Mouse (Mus musculus): ENCODE results near the gene Tes3-ps. TPM values are rescaled to one million over a fixed set of nuclear protein-coding genes. Genes with fewer than 3 reads are reported as not detected.
A peak's percentile ranks its signal among the peaks of the same experiment; 100 is the strongest.

Gene Tes3-ps
- polyA plus RNA-seq, 1 experiment from 2014 or later, result 0.72 TPM

GRCm38 (mm10) chr13:49470319-49470718, 22.8 kb upstream of the Tes3-ps start:
- Histone ChIP-seq H3K4me1 (peaks cover 25% of the 10 kb centered on the region), H3K4me3 (no peak overlapping the region), H3K4me2 (no peak overlapping the region), H3K36me3 (peaks cover 2% of the 10 kb centered on the region; the same call in 1 of the 2 replicates), H3K9me3 (no peaks in the 10 kb centered on the region), H3K27me3 (no peaks in the 10 kb centered on the region), H3K9ac (no peak overlapping the region), H3K27ac (no peak overlapping the region)
- ATAC-seq (ENCODE audit: insufficient number of reproducible peaks, low FRiP score, low TSS enrichment, low read depth), result no peak
- WGBS, result 82% methylated on average over 4 of the region's 4 CpGs

DNA sequence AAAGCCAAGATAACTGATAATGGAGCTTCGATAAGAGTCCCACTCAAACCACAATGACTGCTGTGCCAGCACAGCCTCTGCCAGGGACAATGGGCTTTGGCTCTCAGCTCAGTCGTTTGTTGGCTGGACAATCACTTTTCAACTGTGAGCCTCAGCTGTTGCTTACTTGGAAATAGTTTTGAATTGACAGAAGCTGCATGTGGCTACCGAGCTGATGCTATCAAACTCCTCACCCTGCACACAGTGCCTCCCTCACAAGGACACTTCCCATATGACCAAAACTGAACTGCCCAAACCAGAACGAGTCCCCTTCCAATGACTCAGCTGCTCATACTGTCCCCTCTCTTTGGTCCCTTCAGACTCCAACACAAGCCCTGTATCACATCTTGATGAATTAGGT, 22.3 kb upstream of the Tes3-ps start:
- H3K4me2 ChIP-seq, result no peak overlapping the region
- no peak for ATAC-seq (ENCODE audit: insufficient number of reproducible peaks, low FRiP score, low TSS enrichment, low read depth)
- WGBS, result 68% methylated on average over 4 of the region's 4 CpGs

DNA sequence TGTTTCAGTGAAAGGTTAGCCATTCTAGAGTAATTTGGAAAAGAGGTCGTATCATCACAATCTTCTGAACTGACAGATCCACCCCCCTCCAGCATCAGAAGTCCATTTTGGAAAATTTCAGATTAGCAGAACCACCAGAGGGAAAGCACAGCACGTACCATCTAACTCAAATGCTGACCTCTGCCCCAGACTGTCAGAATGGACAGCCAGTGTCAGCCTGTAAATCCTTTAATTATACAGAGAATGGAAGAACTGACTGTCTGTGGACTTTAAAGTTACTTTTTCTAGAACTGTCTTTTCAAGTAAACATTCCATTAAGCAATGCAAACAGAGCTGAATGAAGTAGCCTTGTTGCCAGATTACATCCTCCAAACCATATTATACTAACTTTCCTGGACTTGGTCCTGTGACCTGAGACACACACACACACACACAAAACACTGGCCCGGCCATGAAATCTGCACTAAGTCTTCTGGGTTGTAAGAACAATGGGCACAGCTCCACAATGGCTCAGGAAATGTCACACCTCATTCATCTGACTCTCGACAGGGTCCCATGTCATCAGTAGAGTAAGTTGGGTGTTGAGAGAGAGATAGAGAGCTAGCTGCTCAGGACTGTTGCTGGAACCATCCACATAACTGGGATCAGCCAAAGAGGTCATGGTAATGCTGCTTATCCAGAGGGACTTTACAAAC, 21.0 kb upstream of the Tes3-ps start:
- no peak overlapping the region for H3K9ac ChIP-seq
- no peak for ATAC-seq (ENCODE audit: insufficient number of reproducible peaks, low FRiP score, low TSS enrichment, low read depth)
- WGBS, result 72% methylated on average over 4 of the region's 4 CpGs
- H3K27me3 ChIP-seq, result no peaks in the 10 kb centered on the region
- H3K9me3 ChIP-seq, result no peaks in the 10 kb centered on the region
- H3K27ac ChIP-seq, result no peak overlapping the region; the same call in 1 of the 2 replicates
- no peak overlapping the region for H3K4me2 ChIP-seq
- no peak overlapping the region for H3K4me3 ChIP-seq
- no peaks in the 10 kb centered on the region for H3K36me3 ChIP-seq
- H3K4me1 ChIP-seq, result peaks cover 14% of the 10 kb centered on the region

More for the DNA sequence above, 22.3 kb upstream of the Tes3-ps start:
- H3K9ac ChIP-seq, result no peak overlapping the region
- H3K27ac ChIP-seq, result no peak overlapping the region
- H3K9me3 ChIP-seq, result no peaks in the 10 kb centered on the region
- no peaks in the 10 kb centered on the region for H3K27me3 ChIP-seq
- H3K36me3 ChIP-seq, result no peaks in the 10 kb centered on the region
- no peak overlapping the region for H3K4me3 ChIP-seq
- H3K4me1 ChIP-seq, result peaks cover 21% of the 10 kb centered on the region

DNA sequence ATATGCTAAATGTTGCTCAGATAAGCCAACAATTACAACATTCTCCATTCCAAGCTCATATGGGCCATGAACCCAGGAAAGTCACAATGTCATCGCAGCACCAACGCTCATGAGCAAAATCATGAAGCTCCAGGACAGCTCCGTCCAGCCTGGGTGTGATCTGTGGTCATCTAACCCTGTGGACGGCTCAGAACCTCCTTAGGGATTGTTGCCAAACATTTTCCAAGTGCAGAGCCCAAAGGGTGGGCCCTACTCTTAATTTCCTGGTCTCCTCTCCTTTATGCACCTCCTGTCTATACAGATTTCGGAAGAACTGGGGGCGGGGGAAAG, 20.5 kb upstream of the Tes3-ps start:
- ATAC-seq (ENCODE audit: insufficient number of reproducible peaks, low FRiP score, low TSS enrichment, low read depth), result no peak
- H3K9me3 ChIP-seq, result no peaks in the 10 kb centered on the region
- H3K9ac ChIP-seq, result no peak overlapping the region
- 91% methylated on average over 6 of the region's 6 CpGs for WGBS
- H3K4me1 ChIP-seq, result peaks cover 13% of the 10 kb centered on the region
- no peak overlapping the region for H3K4me3 ChIP-seq
- H3K4me2 ChIP-seq, result no peak overlapping the region
- no peaks in the 10 kb centered on the region for H3K36me3 ChIP-seq
- no peaks in the 10 kb centered on the region for H3K27me3 ChIP-seq
- no peak overlapping the region; the same call in 1 of the 2 replicates for H3K27ac ChIP-seq

DNA sequence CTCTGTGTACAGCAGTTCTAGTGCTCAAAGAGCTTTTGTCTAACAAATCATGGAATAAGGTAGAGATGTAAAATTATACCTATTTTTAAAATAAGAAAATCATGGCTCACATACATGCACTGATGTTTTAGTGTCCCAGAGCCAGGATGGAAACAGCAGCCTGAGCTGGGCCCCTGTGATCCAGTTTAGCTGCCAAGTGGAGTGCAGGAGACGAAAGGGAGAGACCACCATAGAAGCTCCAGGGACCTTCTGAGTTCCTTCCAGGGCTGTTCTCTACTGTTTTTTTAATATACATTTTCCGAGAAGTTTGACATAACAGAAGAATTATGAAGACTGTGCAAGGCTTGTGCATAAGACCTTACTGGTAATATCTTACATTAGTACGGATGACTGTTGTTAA, 15.2 kb upstream of the Tes3-ps start:
- 56% methylated on average over 3 of the region's 3 CpGs for WGBS
- Histone ChIP-seq H3K4me1 (peaks cover 28% of the 10 kb centered on the region), H3K27me3 (no peaks in the 10 kb centered on the region), H3K9ac (no peak overlapping the region), H3K27ac (peak overlapping the region; percentile 88), H3K4me3 (no peak overlapping the region), H3K9me3 (no peaks in the 10 kb centered on the region), H3K36me3 (no peaks in the 10 kb centered on the region), H3K4me2 (no peak overlapping the region)
- ATAC-seq (ENCODE audit: insufficient number of reproducible peaks, low FRiP score, low TSS enrichment, low read depth), result peak; percentile 61; the same call in 1 of the 2 replicates

GRCm38 (mm10) chr13:49478851-49479374, 14.2 kb upstream of the Tes3-ps start:
- 84% methylated on average over 6 of the region's 6 CpGs for WGBS
- Histone ChIP-seq H3K27me3 (no peaks in the 10 kb centered on the region), H3K4me3 (no peak overlapping the region), H3K9me3 (no peaks in the 10 kb centered on the region), H3K27ac (peak overlapping the region; percentile 88), H3K4me1 (peaks cover 28% of the 10 kb centered on the region), H3K4me2 (no peak overlapping the region), H3K9ac (no peak overlapping the region), H3K36me3 (no peaks in the 10 kb centered on the region)
- ATAC-seq (ENCODE audit: insufficient number of reproducible peaks, low FRiP score, low TSS enrichment, low read depth), result no peak

DNA sequence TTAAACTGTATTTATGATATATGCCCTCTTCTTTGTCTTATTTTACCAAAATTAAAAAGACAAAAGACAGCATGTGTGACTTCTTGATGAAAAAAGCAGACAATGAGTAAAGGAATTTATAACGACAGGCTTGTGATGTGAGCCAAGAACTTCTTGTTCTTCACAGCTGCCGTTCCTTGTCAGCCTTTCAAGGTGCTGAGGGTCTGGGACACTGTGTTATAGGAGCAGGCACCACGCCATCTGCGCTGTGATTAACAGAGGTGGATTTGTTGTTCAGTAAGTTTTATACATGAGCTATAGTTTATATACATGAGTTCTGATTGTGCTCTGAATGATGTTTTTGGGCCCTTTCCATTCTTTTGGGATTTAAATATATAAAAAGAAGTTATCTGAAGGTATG, 13.7 kb upstream of the Tes3-ps start:
- Histone ChIP-seq H3K9ac (no peak overlapping the region), H3K4me1 (peaks cover 28% of the 10 kb centered on the region), H3K27me3 (no peaks in the 10 kb centered on the region), H3K4me2 (no peak overlapping the region), H3K4me3 (no peak overlapping the region), H3K27ac (peak overlapping the region; percentile 88), H3K9me3 (no peaks in the 10 kb centered on the region), H3K36me3 (no peaks in the 10 kb centered on the region)
- no peak for ATAC-seq (ENCODE audit: insufficient number of reproducible peaks, low FRiP score, low TSS enrichment, low read depth)
- WGBS, result 42% methylated on average over 4 of the region's 4 CpGs

- no peak overlapping the region; the same call in 1 of the 2 replicates for H3K27ac ChIP-seq
- 39% methylated on average over 2 of the region's 2 CpGs for WGBS
- H3K27me3 ChIP-seq, result no peaks in the 10 kb centered on the region
- H3K4me3 ChIP-seq, result no peak overlapping the region
- peak; percentile 88 for ATAC-seq (ENCODE audit: insufficient number of reproducible peaks, low FRiP score, low TSS enrichment, low read depth)
- no peaks in the 10 kb centered on the region for H3K36me3 ChIP-seq
- H3K4me1 ChIP-seq, result peaks cover 28% of the 10 kb centered on the region
- no peaks in the 10 kb centered on the region for H3K9me3 ChIP-seq
- H3K4me2 ChIP-seq, result no peak overlapping the region
- H3K9ac ChIP-seq, result no peak overlapping the region
Observed at GRCm38 (mm10) chr13:49480057-49480456, 13.1 kb upstream of the Tes3-ps start.

DNA sequence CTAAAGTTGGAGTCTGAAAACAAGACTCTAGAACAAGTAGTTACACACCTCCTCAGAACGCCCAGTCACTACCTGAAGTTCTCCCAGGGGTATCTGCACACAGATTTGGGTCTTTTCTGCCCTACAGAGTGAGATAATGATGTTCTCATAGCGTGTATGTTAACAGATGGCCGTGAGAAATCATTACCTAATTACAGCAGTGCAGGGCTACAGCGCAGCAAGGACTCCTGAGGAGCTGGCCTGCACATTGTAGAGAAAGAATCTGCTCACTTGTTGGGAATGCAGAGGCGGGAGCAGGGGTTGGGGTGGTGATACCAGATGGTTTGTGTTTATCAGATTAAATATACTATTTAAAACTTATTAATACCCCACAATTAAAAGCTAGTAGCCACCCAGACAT, 12.6 kb upstream of the Tes3-ps start:
- Histone ChIP-seq H3K4me3 (no peak overlapping the region), H3K27me3 (no peaks in the 10 kb centered on the region), H3K36me3 (no peaks in the 10 kb centered on the region), H3K4me2 (no peak overlapping the region), H3K9ac (no peak overlapping the region), H3K4me1 (peaks cover 28% of the 10 kb centered on the region), H3K27ac (peak overlapping the region; percentile 90), H3K9me3 (no peaks in the 10 kb centered on the region)
- WGBS, result 27% methylated on average over 5 of the region's 5 CpGs
- ATAC-seq (ENCODE audit: insufficient number of reproducible peaks, low FRiP score, low TSS enrichment, low read depth), result no peak

DNA sequence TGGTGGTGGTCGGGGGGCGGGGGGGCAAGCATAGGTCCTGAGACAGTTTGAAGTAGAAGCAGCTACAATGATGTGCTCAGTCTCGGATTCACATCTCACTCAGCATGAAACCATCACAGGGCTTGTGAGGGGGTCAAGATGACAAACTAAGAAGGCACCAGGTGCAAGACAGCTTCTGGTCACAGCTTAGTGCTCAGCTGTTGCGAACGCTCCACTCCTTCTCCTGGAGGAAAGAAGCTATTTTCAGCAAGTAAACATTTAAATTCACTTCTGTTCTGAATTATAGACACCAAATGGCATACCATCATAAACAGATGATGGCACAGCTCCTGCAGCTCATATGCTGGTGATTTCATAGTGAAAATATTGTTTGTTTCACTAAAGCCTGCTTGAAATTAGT, 7.7 kb upstream of the Tes3-ps start:
- Histone ChIP-seq H3K4me1 (peaks cover 12% of the 10 kb centered on the region), H3K27me3 (no peaks in the 10 kb centered on the region), H3K4me3 (no peak overlapping the region), H3K4me2 (no peak overlapping the region), H3K9me3 (no peaks in the 10 kb centered on the region), H3K36me3 (no peaks in the 10 kb centered on the region), H3K9ac (no peak overlapping the region), H3K27ac (peak overlapping the region; percentile 75; the same call in 1 of the 2 replicates)
- WGBS, result 61% methylated on average over 5 of the region's 5 CpGs
- ATAC-seq (ENCODE audit: insufficient number of reproducible peaks, low FRiP score, low TSS enrichment, low read depth), result 0 out of 2 replicates have a peak, but pooled peaks have one; percentile 4

DNA sequence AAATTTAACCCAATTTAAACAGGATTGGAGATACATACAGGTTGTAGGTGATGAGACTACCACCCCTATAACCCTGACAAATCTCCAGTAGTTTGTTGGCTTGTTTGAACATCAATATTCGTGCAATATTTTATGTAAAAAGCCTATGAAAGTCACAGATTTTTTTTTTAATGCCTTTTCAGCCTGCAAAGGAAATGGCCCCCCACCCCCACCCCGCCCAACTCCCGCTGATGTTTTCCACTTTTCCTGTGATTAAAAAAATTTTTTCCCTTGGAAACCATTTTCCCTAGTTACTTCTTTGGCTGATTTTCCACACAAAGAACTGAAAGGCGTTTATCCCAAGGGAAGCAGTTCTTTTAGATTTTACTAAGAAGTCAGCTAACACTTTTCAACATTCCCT, 11.4 kb downstream of the Tes3-ps start, which contains the start of gene Ecm2:
Gene Ecm2, plus strand, starts transcription at position 301 of the 400 bp plus-strand sequence.
- Histone ChIP-seq H3K9ac (no peak within 1 kb of the TSS), H3K4me2 (0 out of 2 replicates have a peak within 1 kb of the TSS, but pooled peaks have one; percentile 8), H3K27ac (peak within 1 kb of the TSS; percentile 27; the same call in 1 of the 2 replicates), H3K36me3 (no peaks in the 10 kb centered on the region), H3K4me1 (no peaks in the 10 kb centered on the region; the same call in 1 of the 2 replicates), H3K9me3 (no peaks in the 10 kb centered on the region), H3K27me3 (no peaks in the 10 kb centered on the region), H3K4me3 (no peak within 1 kb of the TSS)
- 34% methylated on average over 4 of the region's 4 CpGs for WGBS
- ATAC-seq (ENCODE audit: insufficient number of reproducible peaks, low FRiP score, low TSS enrichment, low read depth), result no peak

DNA sequence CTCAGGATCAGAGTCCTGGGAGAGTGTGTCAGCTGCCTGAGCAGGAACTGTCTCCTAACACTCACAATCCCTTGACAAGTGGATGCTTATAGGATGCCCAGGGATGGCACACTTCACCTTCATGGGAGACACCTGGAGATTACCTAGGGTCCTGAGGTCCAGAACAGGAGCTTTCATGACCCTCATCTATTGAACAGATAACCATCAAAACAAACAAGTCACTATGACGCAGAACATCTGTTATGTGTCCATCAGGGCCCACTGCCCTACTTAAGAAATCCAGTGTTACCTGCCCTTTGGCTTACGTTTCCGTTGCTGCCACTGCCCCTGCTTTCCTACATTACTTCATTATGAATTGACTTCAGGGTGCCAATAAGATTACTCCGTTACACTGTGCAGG, 12.7 kb downstream of the Tes3-ps start:
- Histone ChIP-seq H3K27me3 (no peaks in the 10 kb centered on the region), H3K27ac (no peak overlapping the region), H3K4me2 (0 out of 2 replicates have a peak overlapping the region, but pooled peaks have one; percentile 8), H3K9ac (no peak overlapping the region), H3K36me3 (no peaks in the 10 kb centered on the region), H3K9me3 (no peaks in the 10 kb centered on the region), H3K4me1 (no peaks in the 10 kb centered on the region; the same call in 1 of the 2 replicates), H3K4me3 (no peak overlapping the region)
- ATAC-seq (ENCODE audit: insufficient number of reproducible peaks, low FRiP score, low TSS enrichment, low read depth), result no peak
- WGBS, result 74% methylated on average over 4 of the region's 4 CpGs
